Mouse (Mus musculus): ENCODE data around the gene Ubxn4. TPM values are rescaled to one million over a fixed set of nuclear protein-coding genes. Genes with fewer than 3 reads are reported as not detected.
"Not testable (repeated sequence)": the region's sequence is repeated elsewhere in the genome, so short reads cannot be mapped to it uniquely, and the experiment has no call there.

The Ubxn4 gene
- total RNA-seq, 2 experiments from 2014 or later = 47.0 to 47.9 TPM

DNA sequence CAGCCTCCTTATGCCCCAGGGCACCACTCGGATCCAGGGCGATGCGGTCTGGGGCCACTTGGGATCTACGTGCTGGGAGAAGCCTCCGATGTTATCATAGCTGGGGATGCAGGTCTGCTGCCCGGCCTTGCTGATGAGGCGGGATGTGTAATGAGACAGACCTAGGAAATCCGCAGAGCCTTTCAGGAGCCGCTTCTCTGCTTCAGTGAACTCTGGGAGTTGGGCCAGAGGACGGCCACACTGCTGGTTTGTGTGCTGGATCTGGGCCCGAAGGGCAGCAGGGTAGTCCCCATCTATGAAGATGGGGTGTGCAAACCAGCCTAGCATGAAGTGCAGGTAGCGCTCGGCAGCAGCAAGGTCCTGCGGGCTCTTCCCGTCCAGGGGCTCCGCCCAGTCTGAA is 60.1 kb downstream of the Ubxn4 start:
- DNase-seq (ENCODE audit: low spot score in 2 of 2) = peak in 1 of 2 experiments; percentile 10

DNA sequence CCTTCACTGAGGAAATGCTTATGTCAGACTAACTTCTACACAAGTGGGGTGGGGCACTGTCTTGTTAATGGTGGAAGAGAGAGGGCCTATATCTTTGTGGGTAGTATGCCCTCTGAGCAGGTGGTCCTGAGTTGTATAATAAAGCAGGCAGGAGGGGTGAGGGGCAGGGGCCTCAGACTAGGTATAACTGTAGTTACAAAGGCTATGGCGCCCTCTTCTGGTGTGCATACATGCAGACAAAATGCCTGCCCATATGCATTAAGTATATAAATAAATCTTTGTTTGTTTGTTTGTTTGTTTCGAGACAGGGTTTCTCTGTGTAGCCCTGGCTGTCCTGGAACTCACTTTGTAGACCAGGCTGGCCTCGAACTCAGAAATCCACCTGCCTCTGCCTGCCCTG is 65.3 kb downstream of the Ubxn4 start:
- DNase-seq (ENCODE audit: low spot score in 2 of 2) = no peak

DNA sequence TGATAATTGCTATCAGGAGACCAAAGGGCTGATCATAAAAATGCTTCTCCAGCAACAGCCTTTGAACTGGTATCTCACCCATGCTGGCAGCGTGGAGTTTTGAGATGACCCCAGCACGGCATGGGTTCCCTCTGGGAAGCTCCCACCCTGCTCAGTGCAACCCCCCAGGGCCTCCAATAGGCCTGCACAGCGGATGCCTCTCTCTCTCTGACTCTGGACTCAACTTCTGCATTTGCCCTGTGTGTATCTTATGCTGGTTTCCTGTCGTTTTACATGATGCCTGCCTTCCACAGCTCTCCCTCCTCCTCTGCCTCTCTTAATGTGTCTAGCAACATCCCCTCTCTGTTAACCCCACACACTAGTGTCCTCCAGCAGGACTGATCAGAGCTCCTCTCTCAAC is 70.9 kb downstream of the Ubxn4 start:
- no peak for DNase-seq (ENCODE audit: low spot score in 2 of 2)

DNA sequence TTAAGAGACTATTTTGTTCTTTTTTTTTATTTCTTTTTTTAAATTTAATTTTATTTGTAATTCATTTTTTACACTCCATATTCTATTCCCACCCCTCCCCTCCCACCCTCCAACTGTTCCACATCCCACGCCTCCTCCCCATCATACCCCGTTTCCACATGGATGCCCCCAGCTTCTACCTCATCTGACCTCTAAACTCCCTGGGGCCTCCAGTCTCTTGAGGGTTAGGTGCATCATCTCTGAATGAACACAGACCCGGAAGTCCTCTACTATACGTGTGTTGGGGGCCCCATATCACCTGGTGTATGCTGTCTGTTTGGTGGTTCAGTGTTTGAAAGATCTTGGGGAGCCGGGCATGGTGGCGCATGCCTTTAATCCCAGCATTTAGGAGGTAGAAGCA is 75.5 kb downstream of the Ubxn4 start:
- not testable (repeated sequence) for DNase-seq (ENCODE audit: low spot score in 2 of 2)

- DNase-seq (ENCODE audit: low spot score in 2 of 2) = no peak
Measured at GRCm38 (mm10) chr1:128323026-128323643, 79.4 kb downstream of the Ubxn4 start.

GRCm38 (mm10) chr1:128324776-128325175 is 81.0 kb downstream of the Ubxn4 start:
- DNase-seq (ENCODE audit: low spot score in 2 of 2) = no peak

DNA sequence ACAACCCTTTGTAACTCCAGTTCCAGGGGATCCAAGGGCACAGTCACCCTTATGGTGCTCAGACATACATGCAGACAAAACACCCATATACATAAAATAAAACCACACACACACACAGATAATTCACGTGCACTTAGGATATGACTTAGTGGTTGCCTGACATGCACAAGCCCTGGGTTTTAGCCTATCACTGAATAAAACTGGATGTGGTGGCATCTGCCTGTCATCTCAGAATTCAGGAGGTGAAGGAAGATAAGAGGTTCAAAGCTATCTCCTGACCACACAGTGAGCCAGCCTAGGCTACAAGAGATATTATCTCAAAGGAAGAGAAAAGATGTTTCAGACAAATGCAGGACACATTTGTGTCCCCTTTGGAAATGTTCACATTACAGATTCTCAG is 83.4 kb downstream of the Ubxn4 start:
- DNase-seq (ENCODE audit: low spot score in 2 of 2) = no peak

GRCm38 (mm10) chr1:128328218-128328617 is 84.5 kb downstream of the Ubxn4 start, which contains the start of gene Lct:
TSS of gene Lct (minus strand) at chr1:128328318.
- DNase-seq (ENCODE audit: low spot score in 2 of 2) = no peak

Small RNAs within 50 kb of the gene (microRNA-seq; reads per million reads assigned to microRNA genes)
- gene Mir128-1 = 21,022 to 22,237 reads per million in 2 experiments

Other genes with a start within 250 kb of the Ubxn4 start
- 1 to 10 TPM; 6.9 to 7.4 TPM for gene Zranb3, start 140.9 kb upstream of the Ubxn4 start, total RNA-seq (2021)
- gene R3hdm1, start 140.7 kb upstream of the Ubxn4 start, total RNA-seq (2021) = 100 to 1,000 TPM; 409 to 438 TPM
- 1 to 10 TPM; 1.2 to 1.3 TPM for gene Lct, start 84.4 kb downstream of the Ubxn4 start, total RNA-seq (2021)
- gene Mcm6, start 115.7 kb downstream of the Ubxn4 start, total RNA-seq (2021) = 1 to 10 TPM; 5.4 to 6.7 TPM
- 10 to 100 TPM; 52.3 to 56.0 TPM for gene Dars, start 173.4 kb downstream of the Ubxn4 start, total RNA-seq (2021)

Measured in left cerebral cortex, adult 18-20 months (tissue).